Mouse (Mus musculus): ENCODE measurements around the gene Tox2.

GRCm38 (mm10) chr2:163318777-163319176, 115.9 kb downstream of the Tox2 start:
- no peak for TF ChIP-seq POLR2A (IDR thresholded peaks at IDR 0.05; ENCODE audit: control insufficient read depth, low read depth, low read length)
- no peak for TF ChIP-seq CTCF (IDR thresholded peaks at IDR 0.05; ENCODE audit: control insufficient read depth, insufficient read depth, insufficient replicate concordance, low read depth, low read length)
